Comparison of ENCODE assay signal across 9 mouse cellular contexts in genomic region chr9:83576689-83577057, GRCm38 (mm10). TPM values are rescaled to one million over a fixed set of nuclear protein-coding genes. Genes with fewer than 3 reads are reported as not detected.
DNase-seq lines count a peak whose midpoint lies in the region; ATAC-seq and TF ChIP-seq lines count a peak whose summit lies in the region.
"Had no signal": no experiment of that assay in that cellular context is flagged by ENCODE, and none has a peak within 500 bp of the region (broad histone marks: within the 10 kb centered on the region; RNA-seq: fewer than 3 reads in every experiment).

No protein-coding gene starts in this region.

- no peaks in the 10 kb centered on the region for H3K9me3 ChIP-seq in hindbrain, embryonic 10.5 days
- H3K9me3 ChIP-seq in lung, embryonic 16.5 days (ENCODE audit: control insufficient read depth, low read length), result no peaks in the 10 kb centered on the region
- H3K9me3 ChIP-seq: embryonic facial prominence, embryonic 12.5 days had no signal

- ATAC-seq in CD4-positive, CD25-positive, alpha-beta regulatory T cell, adult 4 months, result peak; percentile 30
- peak; percentile 70 for ATAC-seq in lung, embryonic 16.5 days (ENCODE audit: low read depth)

- TF ChIP-seq CTCF in left cerebral cortex, adult 2 months (IDR thresholded peaks at IDR 0.05), result peak; percentile 64
- TF ChIP-seq CTCF in cerebellum, adult 2 months (IDR thresholded peaks at IDR 0.05; ENCODE audit: borderline replicate concordance, insufficient read depth, low read depth, low read length), result peak; percentile 71
- peak; percentile 44; the same call in 1 of the 2 replicates for TF ChIP-seq CTCF in small intestine, adult 2 months (IDR thresholded peaks at IDR 0.05; ENCODE audit: extremely low read depth, insufficient read length, insufficient replicate concordance, low read depth, low read length)

- H3K4me3 ChIP-seq in left cerebral cortex, adult 2 months, result no peak overlapping the region
- H3K4me3 ChIP-seq in cerebellum, adult 2 months (replicated peaks; ENCODE audit: insufficient read depth, low read depth, low read length), result no peak overlapping the region
- no peak overlapping the region for H3K4me3 ChIP-seq in hindbrain, embryonic 10.5 days
- no peak overlapping the region for H3K4me3 ChIP-seq in lung, embryonic 16.5 days (ENCODE audit: low read length)
- no peak overlapping the region for H3K4me3 ChIP-seq in small intestine, adult 2 months (ENCODE audit: low read depth, low read length)
- H3K4me3 ChIP-seq: embryonic facial prominence, embryonic 12.5 days had no signal

- H3K4me1 ChIP-seq in cerebellum, adult 2 months (ENCODE audit: control insufficient read depth, insufficient read depth, low read length), result no peaks in the 10 kb centered on the region
- H3K4me1 ChIP-seq in hindbrain, embryonic 10.5 days (replicated peaks), result peaks cover 7% of the 10 kb centered on the region; the same call in 1 of the 2 replicates
- peaks cover 17% of the 10 kb centered on the region for H3K4me1 ChIP-seq in lung, embryonic 16.5 days (replicated peaks; ENCODE audit: control insufficient read depth, insufficient read depth, low read length)
- peaks cover 7% of the 10 kb centered on the region; the same call in 1 of the 2 replicates for H3K4me1 ChIP-seq in small intestine, adult 2 months (ENCODE audit: control insufficient read depth, insufficient read depth, insufficient read length, low read length)

- no peaks in the 10 kb centered on the region for H3K27me3 ChIP-seq in cerebellum, adult 2 months (ENCODE audit: control insufficient read depth, insufficient read depth, low read length)
- no peaks in the 10 kb centered on the region for H3K27me3 ChIP-seq in hindbrain, embryonic 10.5 days (ENCODE audit: insufficient read depth, poor library complexity, severe bottlenecking)
- no peaks in the 10 kb centered on the region for H3K27me3 ChIP-seq in lung, embryonic 16.5 days (ENCODE audit: control insufficient read depth, insufficient read depth, low read depth, low read length)
- no peaks in the 10 kb centered on the region for H3K27me3 ChIP-seq in small intestine, adult 2 months (ENCODE audit: control insufficient read depth, insufficient read depth, low read length)
- H3K27me3 ChIP-seq: embryonic facial prominence, embryonic 12.5 days had no signal

- intact Hi-C loops in left cerebral cortex, adult 2 months (cut with DNase I), result no loop called here

- H3K36me3 ChIP-seq in hindbrain, embryonic 10.5 days, result no peaks in the 10 kb centered on the region
- H3K36me3 ChIP-seq in lung, embryonic 16.5 days (ENCODE audit: control insufficient read depth, insufficient read depth, low read length), result no peaks in the 10 kb centered on the region
- peaks cover 16% of the 10 kb centered on the region for H3K36me3 ChIP-seq in small intestine, adult 2 months (ENCODE audit: control insufficient read depth, insufficient read depth, low read length)
- H3K36me3 ChIP-seq: embryonic facial prominence, embryonic 12.5 days had no signal

- WGBS in cerebellum, adult 2 months, result 28% methylated on average over 3 of the region's 3 CpGs
- 43% methylated on average over 3 of the region's 3 CpGs for WGBS in hindbrain, embryonic 10.5 days
- WGBS in lung, embryonic 16.5 days, result 23% methylated on average over 3 of the region's 3 CpGs
- WGBS in small intestine, adult 2 months, result 38% methylated on average over 3 of the region's 3 CpGs

- DNase-seq in left cerebral cortex, adult 2 months (ENCODE audit: extremely low spot score in 1 of 2, low spot score in 2 of 2), result no peak
- no peak for DNase-seq in left cerebral cortex, adult 9 months (ENCODE audit: low spot score in 2 of 2)
- DNase-seq in cerebellum, adult 2 months, result peak; percentile 31 to 42
- DNase-seq in hindbrain, embryonic 10.5 days (ENCODE audit: low spot score), result peak; percentile 38
- DNase-seq in adrenal gland, postnatal 10 days, result no peak

- no peak for TF ChIP-seq POLR2A in cerebellum, adult 2 months (IDR thresholded peaks at IDR 0.05; ENCODE audit: borderline replicate concordance, insufficient read depth, low read length)
- no peak for TF ChIP-seq POLR2A in small intestine, adult 2 months (IDR thresholded peaks at IDR 0.05; ENCODE audit: low read depth, low read length)

- no peak overlapping the region for H3K4me2 ChIP-seq in lung, embryonic 16.5 days (ENCODE audit: low read depth, low read length)
- H3K4me2 ChIP-seq: embryonic facial prominence, embryonic 12.5 days had no signal

- H3K27ac ChIP-seq in left cerebral cortex, adult 2 months, result no peak overlapping the region
- no peak overlapping the region for H3K27ac ChIP-seq in cerebellum, adult 2 months (ENCODE audit: insufficient read depth, low read length)
- no peak overlapping the region for H3K27ac ChIP-seq in hindbrain, embryonic 10.5 days
- H3K27ac ChIP-seq in lung, embryonic 16.5 days (ENCODE audit: low read length), result no peak overlapping the region
- H3K27ac ChIP-seq in small intestine, adult 2 months (ENCODE audit: insufficient read depth, low read depth, low read length), result no peak overlapping the region
- H3K27ac ChIP-seq: embryonic facial prominence, embryonic 12.5 days had no signal

- no peak overlapping the region for H3K9ac ChIP-seq in lung, embryonic 16.5 days (ENCODE audit: low read length)
- H3K9ac ChIP-seq: embryonic facial prominence, embryonic 12.5 days had no signal

RNA-seq across cellular contexts. Expression of gene Sh3bgrl2, which starts 28.5 kb away (rescaled TPM):
- total RNA-seq in left cerebral cortex, adult 2 months (2021), result 10 to 100 TPM; 30.7 to 36.1 TPM
- polyA plus RNA-seq in CD4-positive, CD25-positive, alpha-beta regulatory T cell, adult 4 months (2017; shearing (Covaris generic)), result 10 to 100 TPM; 20.8 to 22.4 TPM
- polyA plus RNA-seq in cerebellum, adult 2 months (2012; rRNA removed), result 29.1 and 29.9 TPM in 2 replicates
- 5.6 and 10.1 TPM in 2 replicates for polyA plus RNA-seq in hindbrain, embryonic 10.5 days (2016; fragmentation: Nextera tagmentation; extraction: Ambion mirVana)
- 39.5 and 46.2 TPM in 2 replicates for polyA plus RNA-seq in lung, embryonic 16.5 days (2015; fragmentation: Nextera tagmentation; extraction: Ambion mirVana)
- polyA plus RNA-seq in small intestine, adult 2 months (2012; rRNA removed), result 3.4 and 6.2 TPM in 2 replicates
- total RNA-seq in adrenal gland, postnatal 10 days (2021), result 10 to 100 TPM; 18.4 to 22.7 TPM

Comparison
In these comparisons a context has a peak if more than half of its experiments do, and no peak if none do; other contexts are left out.
1. DNase-seq: peak in cerebellum, adult 2 months (2 of 2) and hindbrain, embryonic 10.5 days (single experiment); none in left cerebral cortex, adult 2 months (0 of 2), left cerebral cortex, adult 9 months (0 of 2) and adrenal gland, postnatal 10 days (single experiment).
2. Peak in every context shown above with its lines, with median percentiles within 50 percentile points of each other: CTCF ChIP-seq.